Mouse (Mus musculus): ENCODE measurements around the gene Prr15.

GRCm38 (mm10) chr6:54320236-54320635, 5.4 kb upstream of the Prr15 start:
- TF ChIP-seq CTCF (IDR thresholded peaks at IDR 0.05; ENCODE audit: extremely low read depth, insufficient read length, insufficient replicate concordance, low read depth, low read length) (no peak), POLR2A (IDR thresholded peaks at IDR 0.05; ENCODE audit: low read depth, low read length) (no peak)
